Mouse (Mus musculus) hindbrain, embryonic 14.5 days (tissue): ENCODE measurements around the gene Megf6. TPM values are rescaled to one million over a fixed set of nuclear protein-coding genes. Genes with fewer than 3 reads are reported as not detected.

Source experiments
- ATAC-seq: fragments of 200-750 bp; cut with Nextera tagmentation; 2 replicates; pipeline ENCODE4 v1.8.0; 2017; ENCODE audit warnings: moderate number of reproducible peaks, mild to moderate bottlenecking, moderate TSS enrichment, moderate library complexity; ENCODE audit not compliant: low FRiP score
- DNase-seq: peaks from one replicate; pipeline ENCODE4 v3.0.0-alpha.2; 2015; ENCODE audit warnings: low spot score
- H3K27ac ChIP-seq: fragments of 300-500 bp; sonication (generic); 2 replicates; pipeline ENCODE4 v1.5.1; 2014; ENCODE audit warnings: mild to moderate bottlenecking, moderate library complexity
- H3K27me3 ChIP-seq: fragments of 300-500 bp; sonication (generic); 2 replicates; pipeline ENCODE4 v1.6.1; 2014; ENCODE audit warnings: mild to moderate bottlenecking, low read length, mixed read lengths; ENCODE audit not compliant: control insufficient read depth, insufficient read depth
- H3K36me3 ChIP-seq: fragments of 300-500 bp; sonication (generic); replicated peaks from 2 replicates; pipeline ENCODE4 v1.6.1; 2014; ENCODE audit not compliant: control insufficient read depth, insufficient read depth
- H3K4me1 ChIP-seq: fragments of 300-500 bp; sonication (generic); replicated peaks from 2 replicates; pipeline ENCODE4 v1.6.1; 2014; ENCODE audit warnings: antibody characterized with exemption, low read length, mixed read lengths; ENCODE audit not compliant: control insufficient read depth, insufficient read depth
- H3K4me2 ChIP-seq: fragments of 300-500 bp; sonication (generic); replicated peaks from 2 replicates; pipeline ENCODE4 v1.6.1; 2014; ENCODE audit warnings: mild to moderate bottlenecking, moderate library complexity
- H3K4me3 ChIP-seq: fragments of 300-500 bp; sonication (generic); replicated peaks from 2 replicates; pipeline ENCODE4 v1.5.1; 2014; ENCODE audit warnings: mild to moderate bottlenecking, low read length
- H3K9ac ChIP-seq: fragments of 300-500 bp; sonication (generic); 2 replicates; pipeline ENCODE4 v1.6.1; 2014
- H3K9me3 ChIP-seq: fragments of 300-500 bp; sonication (generic); 2 replicates; pipeline ENCODE4 v1.6.1; 2016; ENCODE audit warnings: low read length; ENCODE audit not compliant: control insufficient read depth
- WGBS: fragments of 180-500 bp; shearing (Covaris S2); extraction: QIAGEN DNeasy Blood & Tissue Kit; methylation state at CpG from one replicate; pipeline ENCODE4 v1.1.7; 2014; 5-methylcytosine and 5-hydroxymethylcytosine counted together
- polyA plus RNA-seq: library from polyadenylated mRNA; unstranded; fragments of >200 nt; fragmentation: Nextera tagmentation; extraction: Ambion mirVana; gene quantifications from 2 replicates; pipeline ENCODE4 v1.2.1, GENCODE M21; 2014

The Megf6 gene
- 8.8 and 10.1 TPM in 2 replicates for polyA plus RNA-seq

- DNase-seq, result peak; percentile 48
- WGBS, result under 1% methylated on average over 59 of the region's 61 CpGs
- Histone ChIP-seq H3K9me3 (no peaks in the 10 kb centered on the region), H3K4me1 (peaks cover 19% of the 10 kb centered on the region), H3K9ac (peak within 1 kb of the TSS; percentile 32), H3K4me3 (peak within 1 kb of the TSS; percentile 41), H3K4me2 (peak within 1 kb of the TSS; percentile 96), H3K27me3 (peaks cover 48% of the 10 kb centered on the region), H3K27ac (no peak within 1 kb of the TSS), H3K36me3 (no peaks in the 10 kb centered on the region)
- ATAC-seq, result peak; percentile 45; the same call in 1 of the 2 replicates
Measured at GRCm38 (mm10) chr4:154170506-154171150, at the start of gene Megf6. Gene Megf6, plus strand, starts transcription at chr4:154170730.

GRCm38 (mm10) chr4:154121800-154122199, 48.7 kb upstream of the Megf6 start:
- H3K27ac ChIP-seq, result no peak overlapping the region
- 76% methylated on average over 11 of the region's 11 CpGs for WGBS
- no peaks in the 10 kb centered on the region for H3K9me3 ChIP-seq
- no peak overlapping the region for H3K4me2 ChIP-seq
- H3K9ac ChIP-seq, result no peak overlapping the region
- H3K36me3 ChIP-seq, result no peaks in the 10 kb centered on the region
- no peaks in the 10 kb centered on the region for H3K27me3 ChIP-seq
- DNase-seq (no peak), ATAC-seq (no peak)
- H3K4me3 ChIP-seq, result no peak overlapping the region
- H3K4me1 ChIP-seq, result no peaks in the 10 kb centered on the region

- ATAC-seq (no peak), DNase-seq (no peak)
- H3K27ac ChIP-seq, result no peak overlapping the region
- no peaks in the 10 kb centered on the region for H3K27me3 ChIP-seq
- H3K4me3 ChIP-seq, result no peak overlapping the region
- no peaks in the 10 kb centered on the region for H3K9me3 ChIP-seq
- H3K4me1 ChIP-seq, result no peaks in the 10 kb centered on the region
- H3K9ac ChIP-seq, result no peak overlapping the region
- H3K36me3 ChIP-seq, result no peaks in the 10 kb centered on the region
- WGBS, result 74% methylated on average over 7 of the region's 7 CpGs
- no peak overlapping the region for H3K4me2 ChIP-seq
Measured at GRCm38 (mm10) chr4:154122374-154122773, 48.2 kb upstream of the Megf6 start.

- H3K4me2 ChIP-seq, result no peak overlapping the region
- H3K36me3 ChIP-seq, result no peaks in the 10 kb centered on the region
- no peak overlapping the region for H3K4me3 ChIP-seq
- ATAC-seq, result no peak
- H3K27ac ChIP-seq, result no peak overlapping the region
- H3K27me3 ChIP-seq, result no peaks in the 10 kb centered on the region
- no peak overlapping the region for H3K9ac ChIP-seq
- WGBS, result 83% methylated on average over 6 of the region's 6 CpGs
- DNase-seq, result no peak
- H3K4me1 ChIP-seq, result no peaks in the 10 kb centered on the region
- H3K9me3 ChIP-seq, result no peaks in the 10 kb centered on the region
Measured at GRCm38 (mm10) chr4:154123553-154123952, 47.0 kb upstream of the Megf6 start.

- H3K27ac ChIP-seq, result no peak overlapping the region
- H3K9ac ChIP-seq, result no peak overlapping the region
- no peaks in the 10 kb centered on the region for H3K9me3 ChIP-seq
- H3K4me1 ChIP-seq, result no peaks in the 10 kb centered on the region
- no peak overlapping the region for H3K4me3 ChIP-seq
- no peaks in the 10 kb centered on the region for H3K27me3 ChIP-seq
- WGBS, result 73% methylated on average over 5 of the region's 5 CpGs
- no peak for ATAC-seq
- no peaks in the 10 kb centered on the region for H3K36me3 ChIP-seq
- no peak overlapping the region for H3K4me2 ChIP-seq
- DNase-seq, result no peak
Measured at GRCm38 (mm10) chr4:154125202-154125601, 45.3 kb upstream of the Megf6 start.

- ATAC-seq (no peak), DNase-seq (no peak)
- 74% methylated on average over 3 of the region's 3 CpGs for WGBS
- no peaks in the 10 kb centered on the region for H3K27me3 ChIP-seq
- no peak overlapping the region for H3K4me3 ChIP-seq
- no peaks in the 10 kb centered on the region for H3K4me1 ChIP-seq
- H3K9ac ChIP-seq, result no peak overlapping the region
- no peaks in the 10 kb centered on the region for H3K36me3 ChIP-seq
- no peak overlapping the region for H3K27ac ChIP-seq
- no peaks in the 10 kb centered on the region for H3K9me3 ChIP-seq
- no peak overlapping the region for H3K4me2 ChIP-seq
Measured at GRCm38 (mm10) chr4:154127273-154127672, 43.3 kb upstream of the Megf6 start.

GRCm38 (mm10) chr4:154129950-154130349, 40.6 kb upstream of the Megf6 start:
- H3K36me3 ChIP-seq, result no peaks in the 10 kb centered on the region
- DNase-seq (no peak), ATAC-seq (no peak)
- H3K9ac ChIP-seq, result no peak overlapping the region
- no peaks in the 10 kb centered on the region for H3K27me3 ChIP-seq
- no peak overlapping the region for H3K4me3 ChIP-seq
- H3K4me2 ChIP-seq, result no peak overlapping the region
- no peaks in the 10 kb centered on the region for H3K4me1 ChIP-seq
- H3K9me3 ChIP-seq, result no peaks in the 10 kb centered on the region
- no peak overlapping the region for H3K27ac ChIP-seq

GRCm38 (mm10) chr4:154131894-154132293, 38.6 kb upstream of the Megf6 start:
- no peaks in the 10 kb centered on the region for H3K4me1 ChIP-seq
- ATAC-seq (no peak), DNase-seq (no peak)
- 85% methylated on average over 4 of the region's 4 CpGs for WGBS
- no peak overlapping the region for H3K27ac ChIP-seq
- no peak overlapping the region for H3K4me3 ChIP-seq
- no peak overlapping the region for H3K4me2 ChIP-seq
- H3K9me3 ChIP-seq, result no peaks in the 10 kb centered on the region
- H3K27me3 ChIP-seq, result peaks cover 11% of the 10 kb centered on the region
- no peaks in the 10 kb centered on the region for H3K36me3 ChIP-seq
- H3K9ac ChIP-seq, result no peak overlapping the region

- Histone ChIP-seq H3K27ac (no peak overlapping the region), H3K27me3 (peaks cover 40% of the 10 kb centered on the region)
Measured at GRCm38 (mm10) chr4:154134803-154135202, 35.7 kb upstream of the Megf6 start.

GRCm38 (mm10) chr4:154137139-154137538, 33.4 kb upstream of the Megf6 start:
- peaks cover 62% of the 10 kb centered on the region for H3K27me3 ChIP-seq
- ATAC-seq, result no peak

More at GRCm38 (mm10) chr4:154134803-154135202, 35.7 kb upstream of the Megf6 start:
- Histone ChIP-seq H3K4me3 (no peak overlapping the region), H3K9me3 (no peaks in the 10 kb centered on the region), H3K36me3 (no peaks in the 10 kb centered on the region), H3K9ac (no peak overlapping the region), H3K4me1 (peaks cover 5% of the 10 kb centered on the region), H3K4me2 (no peak overlapping the region)
- ATAC-seq, result no peak
- WGBS, result 71% methylated on average over 4 of the region's 4 CpGs
- no peak for DNase-seq

More at GRCm38 (mm10) chr4:154137139-154137538, 33.4 kb upstream of the Megf6 start:
- no peak overlapping the region for H3K27ac ChIP-seq
- no peaks in the 10 kb centered on the region for H3K9me3 ChIP-seq
- H3K4me1 ChIP-seq, result peaks cover 19% of the 10 kb centered on the region
- WGBS, result 66% methylated on average over 5 of the region's 5 CpGs
- H3K9ac ChIP-seq, result no peak overlapping the region
- H3K36me3 ChIP-seq, result no peaks in the 10 kb centered on the region
- H3K4me2 ChIP-seq, result no peak overlapping the region
- DNase-seq, result no peak
- H3K4me3 ChIP-seq, result no peak overlapping the region
